Mouse (Mus musculus): ENCODE data around the gene Slc38a2.

- TF ChIP-seq POLR2A (IDR thresholded peaks at IDR 0.05; ENCODE audit: low read depth, low read length): no peak
- no peak for TF ChIP-seq CTCF (IDR thresholded peaks at IDR 0.05; ENCODE audit: extremely low read depth, insufficient read length, insufficient replicate concordance, low read depth, low read length)
These were observed 8.4 kb upstream of the Slc38a2 start for GRCm38 (mm10) chr15:96707936-96708335.

Data from small intestine, adult 2 months (tissue).